Mouse (Mus musculus) cerebellum, adult 2 months (tissue): Measurements from ENCODE around the gene Sema7a.

Experiments
- CTCF ChIP-seq: fragments of 200-500 bp; IDR thresholded peaks from 2 replicates; pipeline ENCODE4 v1.5.1; 2011; ENCODE audit warnings: low read depth, mild to moderate bottlenecking, control low read depth, low read length, moderate library complexity, borderline replicate concordance; ENCODE audit not compliant: insufficient read depth
- POLR2A ChIP-seq: fragments of 200-500 bp; IDR thresholded peaks from 2 replicates; pipeline ENCODE4 v1.6.1; 2011; ENCODE audit warnings: low read length, control low read depth, borderline replicate concordance; ENCODE audit not compliant: insufficient read depth

DNA sequence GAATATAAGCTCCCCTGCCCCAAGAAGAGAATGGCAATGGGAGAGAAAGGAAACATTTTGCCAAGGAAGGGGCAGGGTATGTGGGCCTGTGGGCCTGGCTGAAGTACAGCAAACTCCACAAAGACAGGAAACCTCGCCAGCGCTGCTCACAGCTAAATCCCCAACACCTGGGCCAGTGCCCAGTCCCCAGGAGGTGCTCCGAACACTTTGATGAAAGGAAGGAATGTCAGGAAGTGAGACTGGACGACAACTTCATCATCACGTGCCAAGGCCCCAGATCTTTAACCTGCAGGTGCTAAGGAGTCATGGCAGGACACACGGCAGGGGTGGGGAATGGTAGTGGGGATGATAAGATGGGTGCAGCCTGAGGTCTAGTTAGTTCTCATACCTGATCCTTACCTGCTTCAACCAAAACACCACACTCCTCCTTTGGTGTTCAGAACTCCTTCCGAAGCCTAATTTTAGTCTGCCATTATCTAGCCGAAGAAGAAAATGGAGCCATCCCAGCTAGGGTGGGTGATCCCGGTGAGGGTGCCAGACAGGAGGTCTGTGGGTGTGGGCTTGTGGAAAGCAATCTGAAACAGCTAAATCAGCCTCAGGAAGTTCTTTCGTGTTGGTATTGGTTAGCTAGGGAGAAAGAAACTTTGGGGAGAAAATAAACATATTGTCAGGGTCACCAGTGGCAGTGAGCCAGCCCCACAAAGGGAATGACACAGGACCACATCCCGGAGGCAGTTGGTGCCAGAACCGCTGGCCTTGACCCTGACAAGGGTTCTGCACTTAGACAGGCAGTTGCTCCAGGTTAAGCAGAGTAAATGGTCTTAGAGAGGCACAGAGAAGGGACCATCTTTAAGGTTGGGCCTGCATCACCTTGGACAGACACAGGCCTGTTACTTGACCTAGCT is 25.6 kb downstream of the Sema7a start:
- TF ChIP-seq CTCF (no peak), POLR2A (no peak)
